Mouse (Mus musculus): ENCODE data around the gene Timp2. TPM values are rescaled to one million over a fixed set of nuclear protein-coding genes. Genes with fewer than 3 reads are reported as not detected.

Gene Timp2
- polyA plus RNA-seq, 1 experiment from 2014 or later: 74.1 TPM

DNA sequence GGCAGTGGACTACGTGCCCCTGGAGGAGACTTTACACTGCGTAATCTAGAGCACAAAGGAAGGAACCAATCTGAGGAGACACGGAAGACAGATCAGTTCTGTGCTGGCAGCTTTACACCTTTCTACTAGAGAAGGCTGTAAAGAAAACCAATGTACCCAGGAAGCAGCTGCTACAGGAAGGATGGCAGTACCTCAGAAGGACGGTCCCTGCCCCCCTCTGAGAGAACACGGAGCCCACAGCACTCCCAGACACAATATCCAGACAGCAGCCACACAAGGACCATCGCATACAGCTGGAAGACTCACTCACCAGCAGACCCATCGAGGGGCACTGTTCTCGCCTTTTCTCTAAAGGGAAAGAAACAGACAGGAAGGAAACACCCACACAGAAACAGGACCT lies 95.5 kb downstream of the Timp2 start:
- 81% methylated on average over 8 of the region's 8 CpGs for WGBS
- no peak overlapping the region for H3K9ac ChIP-seq (ENCODE audit: low read length)
- H3K9me3 ChIP-seq (ENCODE audit: control insufficient read depth, low read length): no peaks in the 10 kb centered on the region
- H3K4me1 ChIP-seq (replicated peaks; ENCODE audit: control insufficient read depth, insufficient read depth, low read length): no peaks in the 10 kb centered on the region; the same call in 1 of the 2 replicates
- no peak overlapping the region for H3K27ac ChIP-seq (ENCODE audit: low read length)
- no peak overlapping the region for H3K4me2 ChIP-seq (ENCODE audit: low read depth, low read length)
- no peak overlapping the region for H3K4me3 ChIP-seq (ENCODE audit: low read length)
- H3K27me3 ChIP-seq (ENCODE audit: control insufficient read depth, insufficient read depth, low read depth, low read length): no peaks in the 10 kb centered on the region
- peaks cover 65% of the 10 kb centered on the region for H3K36me3 ChIP-seq (ENCODE audit: control insufficient read depth, insufficient read depth, low read length)
- no peak for ATAC-seq (ENCODE audit: low read depth)

DNA sequence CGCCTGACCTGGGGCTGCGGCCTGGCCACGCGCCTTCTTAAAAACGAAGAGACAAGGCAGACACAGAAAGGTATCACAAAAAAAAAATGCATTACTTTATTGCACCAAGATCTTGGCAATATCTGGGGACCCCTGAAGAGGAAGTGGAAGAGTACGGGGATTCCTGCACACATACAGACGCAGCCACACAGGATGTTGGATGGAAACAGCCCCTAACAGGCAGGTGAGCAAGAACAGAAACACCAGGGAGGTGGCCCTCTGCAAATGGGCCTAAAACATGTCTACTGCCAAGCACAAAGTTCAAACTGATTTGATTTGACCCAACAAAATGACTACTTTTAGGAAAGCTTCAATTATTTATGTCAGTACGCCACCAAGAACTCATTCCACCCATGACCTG lies 96.0 kb downstream of the Timp2 start:
- ATAC-seq (ENCODE audit: low read depth): no peak
- Histone ChIP-seq H3K9me3 (ENCODE audit: control insufficient read depth, low read length) (no peaks in the 10 kb centered on the region), H3K4me1 (replicated peaks; ENCODE audit: control insufficient read depth, insufficient read depth, low read length) (peaks cover 4% of the 10 kb centered on the region), H3K36me3 (ENCODE audit: control insufficient read depth, insufficient read depth, low read length) (peaks cover 62% of the 10 kb centered on the region), H3K27ac (ENCODE audit: low read length) (no peak overlapping the region), H3K4me2 (ENCODE audit: low read depth, low read length) (no peak overlapping the region), H3K9ac (ENCODE audit: low read length) (no peak overlapping the region), H3K4me3 (ENCODE audit: low read length) (no peak overlapping the region), H3K27me3 (ENCODE audit: control insufficient read depth, insufficient read depth, low read depth, low read length) (no peaks in the 10 kb centered on the region)
- WGBS: 94% methylated on average over 8 of the region's 8 CpGs

DNA sequence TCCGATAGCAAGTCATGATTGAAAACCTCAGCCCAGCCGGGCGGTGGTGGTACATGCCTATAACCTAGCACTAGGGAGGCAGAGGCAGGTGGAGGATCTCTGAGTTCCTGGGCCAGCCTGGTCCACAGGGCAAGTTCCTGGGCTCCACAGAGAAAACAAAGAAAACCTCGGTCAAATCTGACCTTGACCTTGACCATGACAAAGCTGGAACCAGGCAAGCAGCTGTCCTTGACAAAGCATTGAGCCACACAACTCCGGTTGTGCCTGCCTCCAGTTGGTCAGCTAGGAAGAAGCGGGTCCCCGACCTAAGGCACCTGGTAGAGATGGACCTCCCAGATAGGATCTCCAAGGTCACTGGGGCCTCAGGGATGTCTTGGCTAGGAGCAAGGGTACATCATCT lies 99.2 kb downstream of the Timp2 start:
- H3K9ac ChIP-seq (ENCODE audit: low read length): no peak overlapping the region
- H3K4me2 ChIP-seq (ENCODE audit: low read depth, low read length): no peak overlapping the region
- H3K4me1 ChIP-seq (replicated peaks; ENCODE audit: control insufficient read depth, insufficient read depth, low read length): peaks cover 18% of the 10 kb centered on the region
- WGBS: 92% methylated on average over 7 of the region's 7 CpGs
- H3K36me3 ChIP-seq (ENCODE audit: control insufficient read depth, insufficient read depth, low read length): peaks cover 40% of the 10 kb centered on the region
- no peak overlapping the region for H3K27ac ChIP-seq (ENCODE audit: low read length)
- no peaks in the 10 kb centered on the region for H3K27me3 ChIP-seq (ENCODE audit: control insufficient read depth, insufficient read depth, low read depth, low read length)
- ATAC-seq (ENCODE audit: low read depth): no peak
- no peak overlapping the region for H3K4me3 ChIP-seq (ENCODE audit: low read length)
- no peaks in the 10 kb centered on the region for H3K9me3 ChIP-seq (ENCODE audit: control insufficient read depth, low read length)

DNA sequence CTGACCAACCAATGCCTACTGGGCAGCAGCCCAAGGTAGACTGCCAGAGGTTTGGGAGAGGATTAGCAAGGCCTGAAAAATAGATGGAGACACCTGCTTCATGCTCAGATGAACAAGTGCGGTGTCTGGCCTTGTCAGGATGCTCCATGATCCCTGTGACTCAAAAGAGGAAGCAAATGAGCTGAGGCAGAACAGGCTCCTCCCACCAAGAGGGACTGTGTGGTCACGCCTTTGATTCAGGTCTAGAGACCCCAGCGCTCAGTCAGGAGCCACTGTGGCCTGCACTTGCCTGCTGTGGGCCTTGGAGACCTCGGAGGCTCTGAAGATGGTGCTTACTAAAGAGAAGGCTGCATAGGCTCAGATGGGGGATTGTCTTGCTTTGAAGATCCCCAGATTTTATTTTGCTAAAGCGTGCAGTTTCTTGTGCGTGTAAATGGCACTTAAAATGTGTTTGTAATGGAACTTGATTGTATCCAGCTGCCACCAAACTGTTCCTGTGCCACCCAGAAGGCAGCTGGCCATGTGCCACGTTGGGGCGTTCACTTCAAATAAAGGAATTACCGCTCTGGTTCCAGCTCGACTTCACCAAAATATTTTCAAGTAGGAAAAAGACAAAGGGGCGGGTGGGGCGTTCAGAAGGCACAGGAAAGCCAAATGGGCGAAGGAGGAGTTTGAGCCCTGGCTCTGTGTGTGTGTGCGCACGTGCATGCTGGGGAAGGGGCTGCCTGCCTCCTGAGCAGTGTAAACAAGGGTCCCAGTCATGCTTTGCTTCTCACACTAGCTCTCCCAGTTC lies 101.2 kb downstream of the Timp2 start:
- Histone ChIP-seq H3K36me3 (ENCODE audit: control insufficient read depth, insufficient read depth, low read length) (peaks cover 21% of the 10 kb centered on the region), H3K9me3 (ENCODE audit: control insufficient read depth, low read length) (no peaks in the 10 kb centered on the region), H3K4me3 (ENCODE audit: low read length) (no peak overlapping the region), H3K4me2 (ENCODE audit: low read depth, low read length) (no peak overlapping the region), H3K4me1 (replicated peaks; ENCODE audit: control insufficient read depth, insufficient read depth, low read length) (peaks cover 20% of the 10 kb centered on the region), H3K9ac (ENCODE audit: low read length) (no peak overlapping the region), H3K27me3 (ENCODE audit: control insufficient read depth, insufficient read depth, low read depth, low read length) (no peaks in the 10 kb centered on the region), H3K27ac (ENCODE audit: low read length) (peak overlapping the region; percentile 84)
- 18% methylated on average over 15 of the region's 15 CpGs for WGBS
- peak; percentile 68 for ATAC-seq (ENCODE audit: low read depth)

DNA sequence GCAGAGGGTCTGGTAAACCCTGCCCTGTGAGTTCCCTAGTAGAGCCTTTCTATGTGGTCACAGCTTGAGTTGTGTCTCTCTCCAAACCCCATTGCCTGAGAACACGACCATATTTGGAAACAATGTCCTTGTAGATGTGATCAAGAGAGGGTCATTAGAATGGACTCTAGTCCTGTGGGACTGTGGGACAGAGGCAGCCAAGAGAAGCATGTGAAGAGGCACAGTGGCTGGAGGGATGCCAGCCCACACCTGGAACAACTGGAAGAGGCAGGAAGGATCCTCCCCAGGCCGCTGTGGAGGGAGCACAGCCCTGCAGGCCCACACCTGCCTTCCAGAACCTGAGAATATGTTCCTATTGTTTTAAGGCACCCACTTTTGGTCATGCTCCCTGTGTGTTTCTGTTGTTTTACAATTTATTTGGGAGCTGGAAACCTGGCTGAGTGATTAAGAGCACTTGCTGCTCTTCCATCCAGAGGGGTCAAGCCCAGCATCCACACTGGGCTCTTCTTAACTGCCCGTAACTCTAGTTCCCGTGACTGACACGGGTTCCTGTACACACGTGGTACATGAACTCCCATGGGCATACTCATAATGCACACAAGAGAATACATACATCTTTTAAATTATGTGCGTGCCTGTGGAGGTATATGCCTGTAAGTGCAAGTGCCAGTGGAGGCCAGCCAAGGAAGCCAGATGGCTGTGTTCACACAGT lies 101.9 kb downstream of the Timp2 start:
- Histone ChIP-seq H3K27me3 (ENCODE audit: control insufficient read depth, insufficient read depth, low read depth, low read length) (no peaks in the 10 kb centered on the region), H3K9ac (ENCODE audit: low read length) (no peak overlapping the region), H3K9me3 (ENCODE audit: control insufficient read depth, low read length) (no peaks in the 10 kb centered on the region), H3K4me3 (ENCODE audit: low read length) (no peak overlapping the region), H3K27ac (ENCODE audit: low read length) (peak overlapping the region; percentile 84), H3K4me1 (replicated peaks; ENCODE audit: control insufficient read depth, insufficient read depth, low read length) (peaks cover 25% of the 10 kb centered on the region), H3K4me2 (ENCODE audit: low read depth, low read length) (no peak overlapping the region), H3K36me3 (ENCODE audit: control insufficient read depth, insufficient read depth, low read length) (peaks cover 14% of the 10 kb centered on the region)
- ATAC-seq (ENCODE audit: low read depth): no peak
- WGBS: 85% methylated on average over 7 of the region's 7 CpGs

Other genes with a start within 250 kb of the Timp2 start
- 0.19 and 0.23 TPM in 2 replicates for gene Dnah17, start 225.1 kb downstream of the Timp2 start, polyA plus RNA-seq (2015; fragmentation: Nextera tagmentation; extraction: Ambion mirVana)
- 14.1 and 14.4 TPM in 2 replicates for gene Cyth1, start 107.1 kb downstream of the Timp2 start, polyA plus RNA-seq (2015; fragmentation: Nextera tagmentation; extraction: Ambion mirVana)
- 17.9 and 18.2 TPM in 2 replicates for gene Usp36, start 65.5 kb downstream of the Timp2 start, polyA plus RNA-seq (2015; fragmentation: Nextera tagmentation; extraction: Ambion mirVana)
- gene Cep295nl, start 13.2 kb downstream of the Timp2 start, polyA plus RNA-seq (2015; fragmentation: Nextera tagmentation; extraction: Ambion mirVana): 0.39 and 0.59 TPM in 2 replicates
- 7.3 and 10.4 TPM in 2 replicates for gene Lgals3bp, start 46.4 kb upstream of the Timp2 start, polyA plus RNA-seq (2015; fragmentation: Nextera tagmentation; extraction: Ambion mirVana)
- 26.5 and 28.9 TPM in 2 replicates for gene Cant1, start 63.3 kb upstream of the Timp2 start, polyA plus RNA-seq (2015; fragmentation: Nextera tagmentation; extraction: Ambion mirVana)
- gene C1qtnf1, start 72.5 kb upstream of the Timp2 start, polyA plus RNA-seq (2015; fragmentation: Nextera tagmentation; extraction: Ambion mirVana): 8.0 and 8.2 TPM in 2 replicates
- gene Engase, start 121.1 kb upstream of the Timp2 start, polyA plus RNA-seq (2015; fragmentation: Nextera tagmentation; extraction: Ambion mirVana): 7.2 and 7.9 TPM in 2 replicates

Data from lung, embryonic 16.5 days (tissue).